Mouse (Mus musculus): ENCODE measurements around the gene Chmp4b. TPM values are rescaled to one million over a fixed set of nuclear protein-coding genes. Genes with fewer than 3 reads are reported as not detected.

Chmp4b gene
- polyA plus RNA-seq, 1 experiment from 2014 or later: 23.2 TPM

DNA sequence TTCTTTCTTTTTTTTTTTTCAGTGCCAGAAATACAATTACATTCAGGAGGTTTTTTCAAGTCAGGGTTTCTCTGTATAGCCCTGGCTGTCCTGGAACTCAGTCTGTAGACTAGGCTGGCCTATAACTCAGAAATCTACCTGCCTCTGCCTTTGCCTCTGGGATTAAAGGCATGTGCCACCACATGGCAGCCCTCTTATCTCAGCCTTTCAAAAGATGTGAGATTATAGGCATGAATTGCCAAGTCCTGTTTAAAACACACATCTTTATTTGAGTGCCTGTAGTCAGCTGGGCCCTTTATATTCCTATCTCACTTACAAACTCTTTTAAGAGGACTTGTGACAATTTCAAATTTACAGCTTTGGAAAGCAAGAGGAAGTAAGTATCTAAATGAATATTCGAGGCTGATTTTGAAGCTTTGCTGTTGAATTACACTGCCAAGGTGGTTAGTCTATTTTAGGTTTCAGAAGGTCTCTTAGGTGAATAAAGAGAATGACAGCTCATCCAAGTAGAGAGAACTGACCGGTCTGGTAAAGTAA lies 4.4 kb downstream of the Chmp4b start:
- H3K27me3 ChIP-seq (ENCODE audit: control insufficient read depth, insufficient read depth, low read length): no peaks in the 10 kb centered on the region
- 87% methylated on average over 2 of the region's 2 CpGs for WGBS
- H3K27ac ChIP-seq: 0 out of 2 replicates have a peak overlapping the region, but pooled peaks have one; percentile 12
- ATAC-seq (ENCODE audit: low FRiP score): no peak
- H3K9ac ChIP-seq: peak overlapping the region; percentile 92
- no peak overlapping the region for H3K4me3 ChIP-seq (replicated peaks; ENCODE audit: low read length)
- H3K36me3 ChIP-seq (replicated peaks; ENCODE audit: control insufficient read depth, insufficient read depth): peaks cover 7% of the 10 kb centered on the region; the same call in 1 of the 2 replicates
- peaks cover 25% of the 10 kb centered on the region for H3K4me1 ChIP-seq (replicated peaks; ENCODE audit: control insufficient read depth, insufficient read depth, low read length)
- H3K9me3 ChIP-seq (ENCODE audit: control insufficient read depth, low read length): no peaks in the 10 kb centered on the region
- no peak for DNase-seq (ENCODE audit: low spot score)
- H3K4me2 ChIP-seq (replicated peaks): peak overlapping the region; percentile 55

DNA sequence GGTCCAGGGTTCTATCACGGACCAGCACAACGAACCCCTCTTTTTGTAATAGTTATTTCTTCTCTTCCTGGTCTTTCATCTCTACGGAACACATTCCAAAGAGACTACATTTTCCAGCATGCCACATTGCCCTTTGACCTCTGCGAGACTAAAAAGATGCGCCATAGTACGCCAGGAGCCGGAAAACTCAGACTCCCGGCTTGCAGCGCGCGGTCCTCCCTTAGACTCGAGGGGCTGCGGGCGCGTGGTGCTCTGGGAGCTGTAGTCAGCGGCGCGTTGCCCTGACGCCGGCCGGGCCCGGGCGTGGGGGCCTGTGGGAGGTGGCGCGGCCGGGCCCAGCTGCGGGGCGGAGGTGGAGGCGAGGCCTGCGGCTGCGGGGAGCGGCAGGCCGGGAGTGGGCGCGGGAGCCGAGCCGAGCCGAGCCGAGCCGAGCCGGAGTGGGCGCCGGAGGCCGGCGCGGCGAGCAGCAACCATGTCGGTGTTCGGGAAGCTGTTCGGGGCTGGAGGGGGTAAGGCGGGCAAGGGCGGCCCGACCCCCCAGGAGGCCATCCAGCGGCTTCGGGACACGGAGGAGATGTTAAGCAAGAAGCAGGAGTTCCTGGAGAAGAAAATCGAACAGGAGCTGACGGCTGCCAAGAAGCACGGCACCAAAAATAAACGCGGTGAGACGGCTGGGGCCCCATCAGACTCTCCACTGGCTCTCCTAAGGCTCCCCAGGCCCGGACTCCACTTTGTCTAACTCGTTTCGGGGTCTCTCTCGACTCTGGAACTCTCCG lies 5.4 kb downstream of the Chmp4b start:
- ATAC-seq (ENCODE audit: low FRiP score) (peak; percentile 99), DNase-seq (ENCODE audit: low spot score) (peak; percentile 99)
- under 1% methylated on average over 65 of the region's 67 CpGs for WGBS
- peak overlapping the region; percentile 95 for H3K4me2 ChIP-seq (replicated peaks)
- H3K4me3 ChIP-seq (replicated peaks; ENCODE audit: low read length): peak overlapping the region; percentile 87
- H3K9me3 ChIP-seq (ENCODE audit: control insufficient read depth, low read length): no peaks in the 10 kb centered on the region
- peak overlapping the region; percentile 76 for H3K27ac ChIP-seq
- peaks cover 16% of the 10 kb centered on the region; the same call in 1 of the 2 replicates for H3K36me3 ChIP-seq (replicated peaks; ENCODE audit: control insufficient read depth, insufficient read depth)
- peak overlapping the region; percentile 92 for H3K9ac ChIP-seq
- no peaks in the 10 kb centered on the region for H3K27me3 ChIP-seq (ENCODE audit: control insufficient read depth, insufficient read depth, low read length)
- H3K4me1 ChIP-seq (replicated peaks; ENCODE audit: control insufficient read depth, insufficient read depth, low read length): peaks cover 25% of the 10 kb centered on the region

DNA sequence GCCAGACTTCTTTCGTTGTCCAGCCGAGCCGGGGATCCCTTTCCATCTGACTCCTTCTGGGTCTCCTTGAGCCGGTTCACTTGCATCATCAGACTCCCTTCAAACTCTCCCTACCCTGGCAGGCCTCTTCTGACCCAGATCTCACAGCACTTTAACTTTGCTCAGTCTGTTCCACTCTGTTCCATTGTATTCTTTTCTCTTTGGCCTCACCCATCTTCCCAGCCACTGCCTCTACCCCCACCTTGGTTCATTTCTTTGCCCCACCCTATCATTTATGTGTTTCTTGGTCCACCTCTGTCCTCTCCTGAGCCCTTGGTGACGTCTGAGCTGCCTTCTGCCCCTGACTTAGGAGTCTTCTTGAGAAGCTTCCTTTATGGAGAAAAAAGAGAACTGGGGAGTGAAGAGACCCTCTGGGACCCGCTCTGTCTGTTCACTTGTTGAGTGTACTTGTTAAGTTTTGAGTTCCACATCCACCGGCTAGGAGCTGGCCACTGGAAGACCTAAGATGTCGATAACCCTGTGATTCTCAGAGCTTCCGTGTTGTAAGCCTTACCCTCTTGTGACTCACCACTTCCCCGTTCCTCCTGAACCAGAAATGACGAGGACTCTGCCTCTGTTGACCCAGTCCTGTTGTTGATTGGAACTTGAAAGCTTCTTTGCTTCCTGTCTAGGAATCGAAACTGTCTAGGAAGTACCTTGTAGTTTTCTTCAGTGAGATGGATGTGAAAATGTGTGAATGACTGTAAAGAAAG lies 6.2 kb downstream of the Chmp4b start:
- peaks cover 25% of the 10 kb centered on the region for H3K4me1 ChIP-seq (replicated peaks; ENCODE audit: control insufficient read depth, insufficient read depth, low read length)
- no peaks in the 10 kb centered on the region for H3K9me3 ChIP-seq (ENCODE audit: control insufficient read depth, low read length)
- H3K27me3 ChIP-seq (ENCODE audit: control insufficient read depth, insufficient read depth, low read length): no peaks in the 10 kb centered on the region
- H3K9ac ChIP-seq: peak overlapping the region; percentile 92
- peaks cover 18% of the 10 kb centered on the region; the same call in 1 of the 2 replicates for H3K36me3 ChIP-seq (replicated peaks; ENCODE audit: control insufficient read depth, insufficient read depth)
- H3K4me2 ChIP-seq (replicated peaks): peak overlapping the region; percentile 95
- H3K27ac ChIP-seq: peak overlapping the region; percentile 76
- H3K4me3 ChIP-seq (replicated peaks; ENCODE audit: low read length): peak overlapping the region; percentile 87
- DNase-seq (ENCODE audit: low spot score): no peak
- whole genome bisulfite sequencing: 17% methylated on average over 12 of the region's 12 CpGs
- ATAC-seq (ENCODE audit: low FRiP score): 0 out of 2 replicates have a peak, but pooled peaks have one; percentile 6

DNA sequence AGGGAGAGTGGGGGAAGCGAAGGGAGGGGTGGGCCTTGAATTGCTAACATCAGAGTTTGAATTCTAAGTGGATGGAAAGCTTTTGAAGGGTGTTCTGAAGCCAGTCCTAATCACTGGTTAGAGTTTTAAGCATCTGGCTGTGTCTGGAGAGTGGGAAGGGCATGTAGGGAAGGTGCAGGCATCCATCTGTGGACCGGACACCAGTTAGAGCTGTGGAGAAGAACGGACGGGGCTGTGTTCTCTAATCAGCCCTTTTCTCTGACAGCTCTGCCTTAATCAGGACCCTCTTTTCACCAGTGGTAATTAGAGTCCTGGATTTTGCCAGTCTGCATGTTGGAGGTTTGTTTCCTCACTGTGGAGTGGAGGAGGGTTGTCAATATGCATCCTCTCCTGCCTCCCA lies 7.6 kb downstream of the Chmp4b start:
- 0 out of 2 replicates have a peak overlapping the region, but pooled peaks have one; percentile 21 for H3K27ac ChIP-seq
- DNase-seq (ENCODE audit: low spot score) (no peak), ATAC-seq (ENCODE audit: low FRiP score) (no peak)
- H3K4me3 ChIP-seq (replicated peaks; ENCODE audit: low read length): peak overlapping the region; percentile 87; the same call in 1 of the 2 replicates
- peaks cover 23% of the 10 kb centered on the region; the same call in 1 of the 2 replicates for H3K36me3 ChIP-seq (replicated peaks; ENCODE audit: control insufficient read depth, insufficient read depth)
- 91% methylated on average over 4 of the region's 4 CpGs for WGBS
- H3K4me1 ChIP-seq (replicated peaks; ENCODE audit: control insufficient read depth, insufficient read depth, low read length): peaks cover 25% of the 10 kb centered on the region
- H3K27me3 ChIP-seq (ENCODE audit: control insufficient read depth, insufficient read depth, low read length): no peaks in the 10 kb centered on the region
- H3K9me3 ChIP-seq (ENCODE audit: control insufficient read depth, low read length): no peaks in the 10 kb centered on the region
- peak overlapping the region; percentile 92 for H3K9ac ChIP-seq
- H3K4me2 ChIP-seq (replicated peaks): peak overlapping the region; percentile 95

DNA sequence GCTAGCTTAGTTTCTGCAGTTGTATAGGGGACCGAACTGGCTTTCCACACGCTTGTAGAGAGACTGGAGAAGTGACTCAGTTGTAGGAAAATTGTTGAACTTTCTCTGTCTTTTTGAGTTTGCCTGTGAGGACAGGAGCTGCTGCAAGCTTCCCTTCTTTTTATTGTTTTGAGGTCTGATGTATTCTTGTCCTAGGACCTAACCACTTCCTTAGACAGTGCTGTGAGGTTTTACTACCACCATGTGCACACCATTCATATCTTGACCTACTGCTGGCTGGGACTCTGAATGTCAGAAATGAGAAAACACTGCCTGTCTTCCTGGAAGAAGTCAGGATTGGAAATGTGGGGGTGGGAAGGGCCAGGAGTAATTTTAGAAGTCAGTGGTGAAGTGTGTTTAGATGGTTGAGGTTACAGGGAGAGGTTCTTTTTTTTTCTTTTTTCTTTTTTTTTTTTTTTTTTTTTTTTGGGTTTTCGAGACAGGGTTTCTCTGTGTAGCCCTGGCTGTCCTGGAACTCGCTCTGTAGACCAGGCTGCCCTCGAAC lies 8.1 kb downstream of the Chmp4b start:
- Histone ChIP-seq H3K9me3 (ENCODE audit: control insufficient read depth, low read length) (no peaks in the 10 kb centered on the region), H3K9ac (peak overlapping the region; percentile 92; the same call in 1 of the 2 replicates), H3K36me3 (replicated peaks; ENCODE audit: control insufficient read depth, insufficient read depth) (peaks cover 23% of the 10 kb centered on the region; the same call in 1 of the 2 replicates), H3K27me3 (ENCODE audit: control insufficient read depth, insufficient read depth, low read length) (no peaks in the 10 kb centered on the region), H3K4me2 (replicated peaks) (peak overlapping the region; percentile 95; the same call in 1 of the 2 replicates), H3K27ac (no peak overlapping the region), H3K4me3 (replicated peaks; ENCODE audit: low read length) (no peak overlapping the region), H3K4me1 (replicated peaks; ENCODE audit: control insufficient read depth, insufficient read depth, low read length) (peaks cover 25% of the 10 kb centered on the region)
- 90% methylated on average over 3 of the region's 5 CpGs for WGBS
- ATAC-seq (ENCODE audit: low FRiP score): no peak
- no peak for DNase-seq (ENCODE audit: low spot score)

DNA sequence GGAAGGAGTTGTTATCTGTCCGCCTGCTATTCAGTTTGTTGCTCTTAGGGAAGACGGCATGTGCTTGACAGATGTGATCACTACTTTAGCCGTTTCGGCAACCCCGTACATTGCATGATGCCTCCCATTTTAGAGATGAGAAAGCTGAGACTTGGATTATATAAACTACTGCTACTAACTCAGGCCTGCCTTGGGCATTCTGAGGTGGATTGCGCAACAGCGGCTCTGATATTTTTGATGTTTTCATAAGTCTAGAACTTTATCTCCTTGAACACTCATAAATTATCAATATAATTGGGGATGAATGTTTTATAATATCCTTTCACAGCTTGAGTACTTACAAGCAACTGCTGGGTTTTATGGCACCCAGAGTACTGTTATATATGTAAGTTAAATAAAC lies 17.2 kb downstream of the Chmp4b start:
- H3K4me2 ChIP-seq (replicated peaks): no peak overlapping the region
- DNase-seq (ENCODE audit: low spot score) (no peak), ATAC-seq (ENCODE audit: low FRiP score) (no peak)
- no peaks in the 10 kb centered on the region for H3K9me3 ChIP-seq (ENCODE audit: control insufficient read depth, low read length)
- H3K4me1 ChIP-seq (replicated peaks; ENCODE audit: control insufficient read depth, insufficient read depth, low read length): no peaks in the 10 kb centered on the region
- H3K4me3 ChIP-seq (replicated peaks; ENCODE audit: low read length): no peak overlapping the region
- H3K36me3 ChIP-seq (replicated peaks; ENCODE audit: control insufficient read depth, insufficient read depth): 0 out of 2 replicates have a peak, but pooled peaks cover under 1% of the 10 kb centered on the region
- WGBS: 93% methylated on average over 7 of the region's 7 CpGs
- H3K9ac ChIP-seq: no peak overlapping the region
- no peak overlapping the region for H3K27ac ChIP-seq
- H3K27me3 ChIP-seq (ENCODE audit: control insufficient read depth, insufficient read depth, low read length): no peaks in the 10 kb centered on the region

DNA sequence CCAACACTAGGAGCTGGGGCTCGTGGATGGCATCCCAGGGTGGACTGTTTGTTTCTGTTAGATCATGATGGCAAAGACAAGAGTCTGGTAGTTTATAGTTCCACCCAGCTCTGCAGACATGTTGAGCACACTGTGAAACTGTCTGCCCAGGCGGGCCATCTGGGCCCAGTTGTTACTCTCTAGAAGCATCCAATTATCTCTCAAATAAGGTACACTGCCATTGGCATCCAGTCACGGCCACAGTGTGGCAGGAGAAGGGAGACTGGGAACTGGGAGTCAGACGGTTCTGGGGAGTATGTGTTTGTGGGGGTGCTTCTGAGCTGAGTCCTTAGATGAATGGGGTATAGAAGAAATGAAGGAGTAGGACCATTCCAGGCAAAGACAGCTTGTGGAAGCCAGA lies 18.6 kb downstream of the Chmp4b start:
- Histone ChIP-seq H3K9ac (no peak overlapping the region), H3K27me3 (ENCODE audit: control insufficient read depth, insufficient read depth, low read length) (no peaks in the 10 kb centered on the region), H3K27ac (no peak overlapping the region), H3K9me3 (ENCODE audit: control insufficient read depth, low read length) (no peaks in the 10 kb centered on the region), H3K4me1 (replicated peaks; ENCODE audit: control insufficient read depth, insufficient read depth, low read length) (no peaks in the 10 kb centered on the region), H3K4me3 (replicated peaks; ENCODE audit: low read length) (no peak overlapping the region), H3K4me2 (replicated peaks) (no peak overlapping the region), H3K36me3 (replicated peaks; ENCODE audit: control insufficient read depth, insufficient read depth) (no peaks in the 10 kb centered on the region)
- DNase-seq (ENCODE audit: low spot score) (no peak), ATAC-seq (ENCODE audit: low FRiP score) (no peak)
- WGBS: 74% methylated on average over 4 of the region's 4 CpGs

DNA sequence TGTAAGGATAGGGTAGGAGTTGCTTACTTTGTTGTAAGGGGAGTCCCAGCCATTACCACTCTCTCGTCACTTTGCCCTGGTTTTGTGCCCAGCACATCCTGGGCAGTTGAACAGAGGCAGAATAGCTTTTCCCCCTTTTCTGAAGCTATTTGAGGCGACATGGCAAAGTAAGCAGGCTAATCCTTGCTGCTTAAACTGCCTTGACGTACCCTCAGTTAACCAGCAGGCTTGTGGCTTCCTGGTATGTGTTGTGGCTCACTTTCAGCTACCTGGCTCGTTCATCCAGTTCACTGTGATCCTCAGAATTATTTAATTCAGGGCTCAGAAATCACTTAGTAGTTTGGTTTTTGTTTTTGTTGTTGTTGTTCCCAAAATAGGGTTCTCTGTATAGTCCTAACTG lies 19.2 kb downstream of the Chmp4b start:
- 83% methylated on average over 4 of the region's 4 CpGs for WGBS
- Histone ChIP-seq H3K9me3 (ENCODE audit: control insufficient read depth, low read length) (no peaks in the 10 kb centered on the region), H3K27ac (no peak overlapping the region), H3K4me1 (replicated peaks; ENCODE audit: control insufficient read depth, insufficient read depth, low read length) (no peaks in the 10 kb centered on the region), H3K4me3 (replicated peaks; ENCODE audit: low read length) (no peak overlapping the region), H3K4me2 (replicated peaks) (no peak overlapping the region), H3K27me3 (ENCODE audit: control insufficient read depth, insufficient read depth, low read length) (no peaks in the 10 kb centered on the region), H3K36me3 (replicated peaks; ENCODE audit: control insufficient read depth, insufficient read depth) (no peaks in the 10 kb centered on the region), H3K9ac (no peak overlapping the region)
- ATAC-seq (ENCODE audit: low FRiP score) (no peak), DNase-seq (ENCODE audit: low spot score) (no peak)

DNA sequence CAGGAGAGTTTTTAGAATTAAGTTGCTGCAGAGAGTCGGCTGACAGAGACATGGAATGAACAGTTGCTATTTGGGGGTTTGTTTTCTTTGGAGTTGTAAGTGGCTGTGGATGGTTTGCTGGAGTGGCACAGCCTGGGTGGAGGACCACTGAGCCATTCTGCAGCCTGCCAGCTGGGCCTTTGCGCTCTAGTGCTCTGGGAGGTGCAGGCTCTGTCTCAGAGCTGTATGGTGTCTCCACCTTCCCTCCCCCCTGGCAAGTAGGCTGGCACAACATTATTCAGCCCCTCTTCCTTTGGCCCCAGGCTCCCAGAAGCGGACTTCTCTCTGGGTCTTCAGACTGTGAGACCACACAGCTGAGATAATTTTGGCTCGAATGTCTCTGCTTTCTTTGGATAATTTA lies 22.5 kb downstream of the Chmp4b start:
- no peaks in the 10 kb centered on the region for H3K36me3 ChIP-seq (replicated peaks; ENCODE audit: control insufficient read depth, insufficient read depth)
- no peak overlapping the region for H3K4me2 ChIP-seq (replicated peaks)
- H3K4me1 ChIP-seq (replicated peaks; ENCODE audit: control insufficient read depth, insufficient read depth, low read length): peaks cover 23% of the 10 kb centered on the region
- no peak for DNase-seq (ENCODE audit: low spot score)
- no peak overlapping the region for H3K27ac ChIP-seq
- WGBS: 87% methylated on average over 4 of the region's 4 CpGs
- H3K9ac ChIP-seq: no peak overlapping the region
- H3K9me3 ChIP-seq (ENCODE audit: control insufficient read depth, low read length): no peaks in the 10 kb centered on the region
- no peak overlapping the region for H3K4me3 ChIP-seq (replicated peaks; ENCODE audit: low read length)
- no peak for ATAC-seq (ENCODE audit: low FRiP score)
- no peaks in the 10 kb centered on the region for H3K27me3 ChIP-seq (ENCODE audit: control insufficient read depth, insufficient read depth, low read length)
